Mouse (Mus musculus): ENCODE measurements at regions not wholly inside any gene's neighbourhood (a gene's known extent, or its start where the extent isn't known, plus 50 kb on each side); places are given as distances from the start of the nearest gene placed in this dataset.
A peak's percentile ranks its signal among the peaks of the same experiment; 100 is the strongest.

GRCm38 (mm10) chr14:64546787-64547186 lies 442.7 kb downstream of the Prss52 start:
- H3K4me2 ChIP-seq (replicated peaks) = no peak overlapping the region
- H3K36me3 ChIP-seq = no peaks in the 10 kb centered on the region
- WGBS = 0% methylated on average over 4 of the region's 4 CpGs
- H3K4me3 ChIP-seq = no peak overlapping the region
- no peak for ATAC-seq (ENCODE audit: low FRiP score, low read depth)
- H3K9me3 ChIP-seq = no peaks in the 10 kb centered on the region
- no peaks in the 10 kb centered on the region for H3K27me3 ChIP-seq
- H3K4me1 ChIP-seq = no peaks in the 10 kb centered on the region
- H3K27ac ChIP-seq (replicated peaks) = no peak overlapping the region
- no peak overlapping the region for H3K9ac ChIP-seq (replicated peaks)

- Histone ChIP-seq H3K4me3 (no peak overlapping the region), H3K36me3 (no peaks in the 10 kb centered on the region), H3K27ac (replicated peaks) (no peak overlapping the region), H3K4me1 (no peaks in the 10 kb centered on the region), H3K9ac (replicated peaks) (no peak overlapping the region), H3K4me2 (replicated peaks) (no peak overlapping the region), H3K27me3 (no peaks in the 10 kb centered on the region), H3K9me3 (no peaks in the 10 kb centered on the region)
- WGBS = 65% methylated on average over 4 of the region's 4 CpGs
- no peak for ATAC-seq (ENCODE audit: low FRiP score, low read depth)
These were observed 448.9 kb downstream of the Prss52 start for GRCm38 (mm10) chr14:64552951-64553350.

DNA sequence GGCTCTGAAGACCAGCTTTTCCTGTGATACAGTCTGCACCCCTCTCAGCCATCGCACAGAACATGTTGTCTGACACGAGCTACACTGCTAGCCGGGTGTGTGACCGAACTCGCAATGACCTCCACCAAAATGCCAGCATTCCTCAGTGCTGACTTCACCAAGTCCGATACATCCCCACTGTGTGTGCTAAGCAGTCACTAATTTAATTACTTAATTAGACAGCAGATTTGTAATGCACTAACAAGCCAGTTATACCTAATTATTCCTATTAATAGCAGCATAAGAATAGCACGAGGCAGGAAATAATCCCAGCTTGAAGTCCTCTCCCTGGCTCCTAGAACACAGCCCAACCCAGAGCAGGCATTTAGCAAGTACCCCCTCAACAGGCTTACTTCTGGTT lies 452.0 kb downstream of the Prss52 start:
- 87% methylated on average over 7 of the region's 7 CpGs for WGBS
- H3K9me3 ChIP-seq = no peaks in the 10 kb centered on the region
- no peak overlapping the region for H3K4me2 ChIP-seq (replicated peaks)
- no peaks in the 10 kb centered on the region for H3K27me3 ChIP-seq
- H3K36me3 ChIP-seq = no peaks in the 10 kb centered on the region
- H3K27ac ChIP-seq (replicated peaks) = no peak overlapping the region
- no peak overlapping the region for H3K9ac ChIP-seq (replicated peaks)
- H3K4me3 ChIP-seq = no peak overlapping the region
- no peaks in the 10 kb centered on the region for H3K4me1 ChIP-seq
- no peak for ATAC-seq (ENCODE audit: low FRiP score, low read depth)

GRCm38 (mm10) chr14:64557453-64557852 lies 453.4 kb downstream of the Prss52 start:
- WGBS = 70% methylated on average over 6 of the region's 6 CpGs
- Histone ChIP-seq H3K27ac (replicated peaks) (no peak overlapping the region), H3K9ac (replicated peaks) (no peak overlapping the region), H3K4me1 (no peaks in the 10 kb centered on the region), H3K4me3 (no peak overlapping the region), H3K4me2 (replicated peaks) (no peak overlapping the region), H3K9me3 (no peaks in the 10 kb centered on the region), H3K36me3 (no peaks in the 10 kb centered on the region), H3K27me3 (no peaks in the 10 kb centered on the region)
- no peak for ATAC-seq (ENCODE audit: low FRiP score, low read depth)

DNA sequence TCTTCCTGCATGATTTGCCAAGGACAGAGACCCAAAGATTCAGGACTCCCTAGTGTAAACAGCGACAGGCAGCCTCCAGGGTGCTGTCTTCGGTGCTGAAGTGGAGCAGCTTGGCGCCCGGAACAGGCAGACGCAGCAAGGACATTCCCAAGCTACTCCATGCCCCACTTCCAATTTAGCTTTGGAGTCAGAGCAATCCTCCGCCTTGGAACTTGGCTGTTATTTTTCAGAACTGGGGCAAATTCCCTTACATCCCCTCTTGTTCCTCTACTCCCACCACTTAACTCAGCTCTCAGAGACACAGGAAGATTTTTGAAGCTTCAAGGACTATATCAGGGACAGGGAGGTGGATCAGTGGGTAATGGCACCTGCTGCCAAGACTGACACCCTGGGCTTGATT lies 464.6 kb downstream of the Prss52 start:
- WGBS = 23% methylated on average over 6 of the region's 6 CpGs
- H3K4me2 ChIP-seq (replicated peaks) = no peak overlapping the region
- H3K9me3 ChIP-seq = no peaks in the 10 kb centered on the region
- no peak for ATAC-seq (ENCODE audit: low FRiP score, low read depth)
- H3K27ac ChIP-seq (replicated peaks) = no peak overlapping the region
- H3K4me3 ChIP-seq = no peak overlapping the region
- H3K27me3 ChIP-seq = no peaks in the 10 kb centered on the region
- H3K36me3 ChIP-seq = no peaks in the 10 kb centered on the region
- H3K9ac ChIP-seq (replicated peaks) = no peak overlapping the region
- peaks cover 1% of the 10 kb centered on the region; the same call in 1 of the 2 replicates for H3K4me1 ChIP-seq

DNA sequence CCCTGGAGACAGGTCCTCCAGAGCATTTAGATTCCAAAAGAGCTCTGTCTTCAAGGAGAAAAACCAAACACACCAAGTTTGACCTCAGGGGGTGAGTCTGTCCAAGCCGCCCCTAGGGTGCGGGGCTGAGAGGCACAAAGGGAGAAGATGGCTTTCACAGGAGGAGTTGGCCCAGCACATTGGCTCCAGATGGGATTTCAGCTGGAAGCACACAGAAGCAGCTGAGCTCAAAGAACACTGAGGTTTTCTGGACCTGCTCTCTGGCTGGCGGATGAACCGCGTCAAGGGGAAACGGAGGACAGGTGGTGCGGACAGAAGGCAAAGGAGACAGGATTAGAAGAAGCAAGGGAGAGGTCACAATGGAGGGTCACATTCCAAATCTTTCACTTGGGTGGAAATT lies 466.9 kb downstream of the Prss52 start:
- H3K4me1 ChIP-seq = peaks cover 14% of the 10 kb centered on the region; the same call in 1 of the 2 replicates
- no peak overlapping the region for H3K9ac ChIP-seq (replicated peaks)
- ATAC-seq (ENCODE audit: low FRiP score, low read depth) = no peak
- H3K27me3 ChIP-seq = no peaks in the 10 kb centered on the region
- H3K36me3 ChIP-seq = no peaks in the 10 kb centered on the region
- H3K9me3 ChIP-seq = no peaks in the 10 kb centered on the region
- H3K4me2 ChIP-seq (replicated peaks) = no peak overlapping the region
- 67% methylated on average over 7 of the region's 7 CpGs for WGBS
- no peak overlapping the region for H3K4me3 ChIP-seq
- H3K27ac ChIP-seq (replicated peaks) = no peak overlapping the region

DNA sequence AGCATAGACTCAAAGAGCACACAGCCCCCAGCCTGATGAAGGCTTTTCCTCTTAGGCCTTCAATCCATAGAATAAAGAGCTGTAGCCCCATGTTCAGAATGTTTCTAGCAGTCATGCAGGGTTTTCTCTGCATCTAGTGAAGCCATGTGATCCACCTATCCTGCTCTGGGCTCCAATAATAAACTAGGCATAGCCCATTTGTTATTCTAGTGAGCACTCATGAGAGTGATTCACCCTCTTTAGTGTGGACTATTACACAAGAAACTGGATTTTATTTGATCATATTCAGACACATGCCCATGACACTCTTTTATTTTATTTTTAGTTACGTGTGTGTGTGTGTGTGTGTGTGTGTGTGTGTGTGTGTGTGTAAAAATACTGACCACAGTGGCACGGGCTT lies 468.7 kb downstream of the Prss52 start:
- 69% methylated on average over 2 of the region's 2 CpGs for WGBS

GRCm38 (mm10) chr14:64573773-64574172 lies 469.7 kb downstream of the Prss52 start:
- WGBS = 55% methylated on average over 5 of the region's 5 CpGs
- Histone ChIP-seq H3K9me3 (no peaks in the 10 kb centered on the region), H3K27ac (replicated peaks) (peak overlapping the region; percentile 78), H3K27me3 (no peaks in the 10 kb centered on the region), H3K36me3 (no peaks in the 10 kb centered on the region), H3K4me3 (0 out of 2 replicates have a peak overlapping the region, but pooled peaks have one; percentile 18), H3K4me1 (peaks cover 15% of the 10 kb centered on the region; the same call in 1 of the 2 replicates), H3K9ac (replicated peaks) (no peak overlapping the region), H3K4me2 (replicated peaks) (peak overlapping the region; percentile 33; the same call in 1 of the 2 replicates)
- ATAC-seq (ENCODE audit: low FRiP score, low read depth) = no peak

More for the DNA sequence above, 468.7 kb downstream of the Prss52 start:
- H3K4me1 ChIP-seq = peaks cover 15% of the 10 kb centered on the region; the same call in 1 of the 2 replicates
- H3K27ac ChIP-seq (replicated peaks) = no peak overlapping the region
- no peaks in the 10 kb centered on the region for H3K9me3 ChIP-seq
- no peaks in the 10 kb centered on the region for H3K36me3 ChIP-seq
- no peak for ATAC-seq (ENCODE audit: low FRiP score, low read depth)
- H3K4me2 ChIP-seq (replicated peaks) = no peak overlapping the region
- H3K4me3 ChIP-seq = no peak overlapping the region
- H3K27me3 ChIP-seq = no peaks in the 10 kb centered on the region
- H3K9ac ChIP-seq (replicated peaks) = no peak overlapping the region

DNA sequence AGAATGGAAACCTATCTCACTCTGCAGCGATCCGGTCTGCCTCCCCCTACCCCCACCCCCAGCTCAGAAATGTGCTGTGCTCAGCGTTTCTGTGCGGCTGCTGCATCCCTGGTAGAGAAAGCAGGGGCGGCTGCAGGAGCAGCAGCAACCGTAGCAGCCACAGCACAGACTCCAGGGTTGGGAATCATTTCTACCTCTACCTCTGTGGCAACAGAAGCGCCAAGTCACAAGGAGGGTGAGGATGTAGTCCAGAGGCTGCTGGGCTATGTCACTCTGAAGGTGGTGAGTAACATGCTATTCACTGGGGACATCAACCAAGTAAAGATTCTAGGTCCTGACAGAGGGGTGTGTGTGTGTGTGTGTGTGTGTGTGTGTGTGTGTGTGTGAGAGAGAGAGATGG lies 470.2 kb downstream of the Prss52 start:
- H3K27ac ChIP-seq (replicated peaks) = peak overlapping the region; percentile 78
- peaks cover 15% of the 10 kb centered on the region; the same call in 1 of the 2 replicates for H3K4me1 ChIP-seq
- peak overlapping the region; percentile 37 for H3K9ac ChIP-seq (replicated peaks)
- ATAC-seq (ENCODE audit: low FRiP score, low read depth) = peak; percentile 41; the same call in 1 of the 2 replicates
- no peaks in the 10 kb centered on the region for H3K9me3 ChIP-seq
- H3K36me3 ChIP-seq = no peaks in the 10 kb centered on the region
- no peaks in the 10 kb centered on the region for H3K27me3 ChIP-seq
- peak overlapping the region; percentile 18; the same call in 1 of the 2 replicates for H3K4me3 ChIP-seq
- H3K4me2 ChIP-seq (replicated peaks) = peak overlapping the region; percentile 33
- 53% methylated on average over 7 of the region's 7 CpGs for WGBS

GRCm38 (mm10) chr14:64574773-64575172 lies 470.7 kb downstream of the Prss52 start:
- 85% methylated on average over 6 of the region's 6 CpGs for WGBS
- Histone ChIP-seq H3K4me2 (replicated peaks) (peak overlapping the region; percentile 33), H3K27me3 (no peaks in the 10 kb centered on the region), H3K9me3 (no peaks in the 10 kb centered on the region), H3K4me1 (peaks cover 15% of the 10 kb centered on the region; the same call in 1 of the 2 replicates), H3K27ac (replicated peaks) (peak overlapping the region; percentile 78), H3K9ac (replicated peaks) (peak overlapping the region; percentile 37; the same call in 1 of the 2 replicates), H3K4me3 (peak overlapping the region; percentile 18; the same call in 1 of the 2 replicates), H3K36me3 (no peaks in the 10 kb centered on the region)
- no peak for ATAC-seq (ENCODE audit: low FRiP score, low read depth)

DNA sequence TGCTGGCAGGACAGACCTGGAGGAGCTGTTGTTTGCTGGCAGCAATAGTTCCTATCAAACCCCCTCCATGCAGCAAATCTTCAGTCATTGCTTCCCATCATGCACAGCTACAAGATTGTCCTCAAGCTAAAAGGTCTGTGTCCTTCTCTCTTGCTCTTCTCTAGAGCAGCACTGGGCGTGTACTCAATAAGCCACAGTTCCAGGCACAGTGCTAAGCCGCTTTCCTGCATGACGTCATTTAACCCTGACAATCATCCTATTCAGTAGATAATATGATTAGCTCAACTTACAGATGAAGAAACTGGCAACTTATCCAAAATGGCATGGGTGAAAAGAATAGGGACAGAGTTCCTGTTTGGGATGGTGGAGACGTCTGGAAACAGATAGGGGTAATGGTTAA lies 471.9 kb downstream of the Prss52 start:
- 29% methylated on average over 4 of the region's 4 CpGs for WGBS
- no peak overlapping the region for H3K9ac ChIP-seq (replicated peaks)
- H3K27ac ChIP-seq (replicated peaks) = no peak overlapping the region
- H3K36me3 ChIP-seq = no peaks in the 10 kb centered on the region
- peaks cover 21% of the 10 kb centered on the region for H3K4me1 ChIP-seq
- no peak for ATAC-seq (ENCODE audit: low FRiP score, low read depth)
- no peak overlapping the region for H3K4me3 ChIP-seq
- no peaks in the 10 kb centered on the region for H3K27me3 ChIP-seq
- H3K4me2 ChIP-seq (replicated peaks) = peak overlapping the region; percentile 34
- H3K9me3 ChIP-seq = no peaks in the 10 kb centered on the region

DNA sequence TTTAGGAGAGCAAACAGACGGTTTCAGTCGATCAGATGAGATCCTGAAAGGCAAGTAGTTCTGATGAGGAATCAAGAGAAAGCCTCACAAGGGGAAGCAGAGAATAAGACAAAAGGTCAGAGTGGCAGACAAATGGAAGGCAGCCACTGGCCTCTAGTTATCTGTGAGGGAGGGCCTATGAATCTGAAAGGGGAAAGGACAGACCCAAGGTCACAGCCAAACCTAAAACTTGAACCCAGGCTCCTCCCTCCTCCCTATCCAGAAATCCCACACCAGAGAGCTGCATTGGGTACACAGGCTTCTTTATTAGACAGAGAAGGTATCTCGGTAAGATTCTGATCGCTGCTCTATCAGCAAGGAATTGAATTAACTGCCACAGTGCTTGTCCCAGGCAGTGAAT lies 476.0 kb downstream of the Prss52 start:
- Histone ChIP-seq H3K27me3 (peaks cover 12% of the 10 kb centered on the region), H3K4me2 (replicated peaks) (no peak overlapping the region)

GRCm38 (mm10) chr14:64580862-64581261 lies 476.8 kb downstream of the Prss52 start:
- Histone ChIP-seq H3K27me3 (peaks cover 20% of the 10 kb centered on the region), H3K9me3 (no peaks in the 10 kb centered on the region), H3K36me3 (no peaks in the 10 kb centered on the region), H3K4me2 (replicated peaks) (0 out of 2 replicates have a peak overlapping the region, but pooled peaks have one; percentile 12), H3K27ac (replicated peaks) (peak overlapping the region; percentile 89), H3K9ac (replicated peaks) (no peak overlapping the region; the same call in 1 of the 2 replicates), H3K4me3 (no peak overlapping the region), H3K4me1 (peaks cover 37% of the 10 kb centered on the region)
- no peak for ATAC-seq (ENCODE audit: low FRiP score, low read depth)
- WGBS = 35% methylated on average over 6 of the region's 6 CpGs

More for the DNA sequence above, 476.0 kb downstream of the Prss52 start:
- H3K4me1 ChIP-seq = peaks cover 33% of the 10 kb centered on the region
- H3K9ac ChIP-seq (replicated peaks) = no peak overlapping the region
- no peaks in the 10 kb centered on the region for H3K9me3 ChIP-seq
- H3K36me3 ChIP-seq = no peaks in the 10 kb centered on the region
- ATAC-seq (ENCODE audit: low FRiP score, low read depth) = no peak
- WGBS = 69% methylated on average over 4 of the region's 4 CpGs
- H3K4me3 ChIP-seq = no peak overlapping the region
- peak overlapping the region; percentile 89; the same call in 1 of the 2 replicates for H3K27ac ChIP-seq (replicated peaks)
